Mouse (Mus musculus) forebrain, embryonic 10.5 days (tissue): ENCODE results near the gene Scd3. TPM values are rescaled to one million over a fixed set of nuclear protein-coding genes. Genes with fewer than 3 reads are reported as not detected.

Experiments used
- DNase-seq: peaks from one replicate; pipeline ENCODE4 v3.0.0-alpha.2; 2017; ENCODE audit warnings: low spot score; ENCODE audit errors: extremely low spot score
- H3K27ac ChIP-seq: fragments of 300-500 bp; sonication (generic); 2 replicates; pipeline ENCODE4 v1.5.1; 2016; ENCODE audit warnings: mild to moderate bottlenecking
- H3K27me3 ChIP-seq: fragments of 300-500 bp; sonication (generic); 2 replicates; pipeline ENCODE4 v1.6.1; 2016; ENCODE audit warnings: mild to moderate bottlenecking; ENCODE audit not compliant: poor library complexity, severe bottlenecking
- H3K36me3 ChIP-seq: fragments of 300-500 bp; sonication (generic); replicated peaks from 2 replicates; pipeline ENCODE4 v1.6.1; 2016; ENCODE audit warnings: mild to moderate bottlenecking, moderate library complexity
- H3K4me1 ChIP-seq: fragments of 300-500 bp; sonication (generic); 2 replicates; pipeline ENCODE4 v1.6.1; 2016
- H3K4me3 ChIP-seq: fragments of 300-500 bp; sonication (generic); 2 replicates; pipeline ENCODE4 v1.5.1; 2016; ENCODE audit warnings: mild to moderate bottlenecking, moderate library complexity
- H3K9me3 ChIP-seq: fragments of 300-500 bp; sonication (generic); 2 replicates; pipeline ENCODE4 v1.6.1; 2016; ENCODE audit warnings: mild to moderate bottlenecking, moderate library complexity
- WGBS: fragments of 180-500 bp; shearing (Covaris S2); methylation state at CpG from one replicate; pipeline ENCODE4 v1.1.7; 2016; 5-methylcytosine and 5-hydroxymethylcytosine counted together
- polyA plus RNA-seq: library from polyadenylated mRNA; unstranded; fragments of >200 nt; fragmentation: Nextera tagmentation; extraction: Ambion mirVana; gene quantifications from 2 replicates; pipeline ENCODE4 v1.2.1, GENCODE M21; 2016

Gene Scd3
- polyA plus RNA-seq, 1 experiment from 2014 or later: 0.22 TPM

GRCm38 (mm10) chr19:44282534-44283156, 79.6 kb downstream of the Scd3 start:
- WGBS: 47% methylated on average over 9 of the region's 9 CpGs
- Histone ChIP-seq H3K27ac (peak overlapping the region; percentile 93), H3K4me3 (peak overlapping the region; percentile 50; the same call in 1 of the 2 replicates), H3K27me3 (no peaks in the 10 kb centered on the region), H3K9me3 (no peaks in the 10 kb centered on the region), H3K4me1 (peaks cover 81% of the 10 kb centered on the region), H3K36me3 (no peaks in the 10 kb centered on the region)
- DNase-seq: no peak

DNA sequence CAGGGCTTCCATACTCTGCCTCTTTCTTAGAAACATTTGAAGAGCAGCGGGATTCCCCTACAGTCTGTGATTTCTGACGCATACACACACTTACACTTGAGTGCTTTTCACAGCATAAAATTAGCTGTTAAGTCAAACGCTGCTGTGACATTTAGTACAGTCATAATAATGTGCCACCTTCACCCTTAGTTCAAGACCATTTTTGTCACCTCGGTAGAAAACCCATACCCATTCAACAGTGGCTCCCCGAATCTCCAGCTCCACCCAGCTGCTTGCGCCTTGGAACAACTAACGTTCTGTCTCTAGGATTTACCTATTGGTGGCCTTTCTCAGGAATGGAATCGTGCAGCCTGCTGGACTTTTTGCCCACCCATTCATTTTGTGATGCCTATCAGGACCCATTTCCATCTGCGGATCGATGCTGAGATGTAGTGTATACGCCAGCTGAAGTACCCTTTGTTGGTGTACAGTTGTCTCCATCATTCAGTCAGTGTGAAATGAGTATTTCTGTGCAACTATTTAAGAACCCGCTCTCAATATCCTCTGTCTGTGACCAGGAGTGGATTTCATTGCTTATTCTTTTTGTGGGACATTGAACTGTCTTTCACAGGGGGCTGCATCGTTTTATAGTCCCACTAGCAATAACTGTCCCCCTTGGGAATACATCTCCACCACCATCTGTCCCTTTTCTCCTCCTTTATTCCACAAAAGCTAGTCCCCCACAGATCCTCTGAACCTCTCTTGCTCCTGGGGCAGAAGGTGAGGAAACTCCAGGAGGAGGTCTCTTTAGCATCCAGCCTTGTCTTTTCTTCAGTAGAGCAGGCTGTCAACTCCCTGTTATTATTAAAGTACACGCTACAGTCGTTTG, 80.3 kb downstream of the Scd3 start:
- H3K27me3 ChIP-seq: no peaks in the 10 kb centered on the region
- peak overlapping the region; percentile 93 for H3K27ac ChIP-seq
- H3K36me3 ChIP-seq: no peaks in the 10 kb centered on the region
- H3K9me3 ChIP-seq: no peaks in the 10 kb centered on the region
- peak overlapping the region; percentile 50 for H3K4me3 ChIP-seq
- 41% methylated on average over 15 of the region's 15 CpGs for WGBS
- H3K4me1 ChIP-seq: peaks cover 82% of the 10 kb centered on the region
- DNase-seq: no peak

GRCm38 (mm10) chr19:44284025-44284695, 81.1 kb downstream of the Scd3 start:
- no peaks in the 10 kb centered on the region for H3K36me3 ChIP-seq
- H3K4me1 ChIP-seq: peaks cover 81% of the 10 kb centered on the region
- WGBS: under 1% methylated on average over 38 of the region's 38 CpGs
- H3K9me3 ChIP-seq: no peaks in the 10 kb centered on the region
- H3K4me3 ChIP-seq: peak overlapping the region; percentile 50
- peak; percentile 96 for DNase-seq
- H3K27me3 ChIP-seq: no peaks in the 10 kb centered on the region
- peak overlapping the region; percentile 93 for H3K27ac ChIP-seq

GRCm38 (mm10) chr19:44284723-44285122, 81.7 kb downstream of the Scd3 start:
- no peaks in the 10 kb centered on the region for H3K36me3 ChIP-seq
- no peaks in the 10 kb centered on the region for H3K27me3 ChIP-seq
- WGBS: 2% methylated on average over 11 of the region's 11 CpGs
- no peaks in the 10 kb centered on the region for H3K9me3 ChIP-seq
- no peak for DNase-seq
- peaks cover 81% of the 10 kb centered on the region for H3K4me1 ChIP-seq
- peak overlapping the region; percentile 93 for H3K27ac ChIP-seq
- H3K4me3 ChIP-seq: peak overlapping the region; percentile 50

DNA sequence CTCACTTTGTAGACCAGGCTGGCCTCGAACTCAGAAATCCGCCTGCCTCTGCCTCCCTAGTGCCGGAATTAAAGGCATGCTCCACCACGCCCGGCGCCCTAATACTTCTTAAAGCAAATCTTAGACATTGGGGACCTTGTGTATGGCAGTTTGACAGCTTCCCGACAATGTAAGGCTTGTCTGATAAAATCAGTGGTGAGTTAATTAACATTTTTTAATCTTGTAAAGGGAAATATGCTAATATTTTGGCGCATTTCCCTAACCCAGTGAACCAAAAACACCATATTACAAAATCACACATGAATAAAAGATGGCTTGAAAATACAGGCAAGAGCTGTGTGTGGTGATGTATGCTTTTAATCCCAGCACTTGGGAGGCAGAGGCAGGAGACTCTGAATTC, 82.5 kb downstream of the Scd3 start:
- DNase-seq: no peak
- Histone ChIP-seq H3K9me3 (no peaks in the 10 kb centered on the region), H3K27ac (peak overlapping the region; percentile 93), H3K36me3 (no peaks in the 10 kb centered on the region), H3K4me1 (peaks cover 81% of the 10 kb centered on the region), H3K27me3 (no peaks in the 10 kb centered on the region), H3K4me3 (no peak overlapping the region)
- WGBS: 96% methylated on average over 8 of the region's 8 CpGs

DNA sequence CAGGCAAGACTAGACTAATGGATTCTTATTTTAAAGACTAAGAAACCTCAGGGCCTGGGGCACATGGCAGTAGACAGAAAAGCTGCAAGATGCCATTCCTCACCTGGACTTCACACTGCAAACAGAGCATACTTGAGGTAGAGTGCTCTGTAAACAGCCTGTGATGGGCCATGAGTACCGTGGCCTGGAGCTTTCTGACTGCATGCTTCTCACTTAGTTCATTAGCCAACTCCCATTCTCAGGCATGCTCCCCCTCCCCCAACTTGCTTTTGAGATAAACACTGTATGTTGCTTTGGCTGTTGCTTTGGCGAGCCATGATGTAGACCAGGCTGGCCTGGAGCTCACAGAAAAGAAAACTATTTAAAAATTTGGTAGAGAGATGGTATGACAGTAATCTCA, 83.0 kb downstream of the Scd3 start:
- Histone ChIP-seq H3K36me3 (no peaks in the 10 kb centered on the region), H3K27ac (peak overlapping the region; percentile 48), H3K9me3 (no peaks in the 10 kb centered on the region), H3K4me1 (peaks cover 77% of the 10 kb centered on the region), H3K27me3 (no peaks in the 10 kb centered on the region), H3K4me3 (no peak overlapping the region)
- DNase-seq: no peak
- 74% methylated on average over 2 of the region's 2 CpGs for WGBS

DNA sequence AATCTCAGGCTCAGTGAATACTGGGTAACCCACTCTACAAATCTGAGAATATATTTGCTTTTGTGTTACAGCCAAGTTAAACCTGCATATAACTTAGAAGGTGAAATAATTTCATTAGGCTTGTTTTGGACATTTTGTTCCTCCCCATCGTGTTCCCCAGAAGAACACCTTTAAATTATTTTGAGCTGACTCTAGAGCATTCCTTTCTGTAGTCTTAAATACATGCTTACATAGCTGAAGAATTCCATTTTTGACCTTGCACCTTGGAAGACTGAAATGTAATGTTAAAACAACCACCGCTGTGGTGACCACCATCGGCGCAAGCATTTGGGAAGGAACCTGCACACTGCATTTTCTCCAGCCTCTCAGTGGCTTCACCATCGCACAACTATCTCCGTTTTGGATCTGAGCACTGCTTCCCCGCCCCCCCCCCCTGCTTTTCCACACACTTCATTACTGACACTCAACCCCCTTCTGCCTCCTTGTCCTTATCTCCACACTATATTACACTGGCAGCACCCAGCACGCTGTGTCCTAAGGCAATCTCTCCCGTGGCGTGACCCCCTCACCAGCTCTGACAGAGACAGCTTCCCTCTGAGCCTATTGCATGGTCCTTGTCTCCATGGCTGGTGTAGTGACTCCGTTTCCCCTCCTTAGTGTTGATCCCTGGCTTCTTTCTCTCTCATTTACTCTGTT, 84.5 kb downstream of the Scd3 start:
- no peaks in the 10 kb centered on the region for H3K27me3 ChIP-seq
- peak overlapping the region; percentile 58 for H3K27ac ChIP-seq
- no peak overlapping the region for H3K4me3 ChIP-seq
- H3K4me1 ChIP-seq: peaks cover 77% of the 10 kb centered on the region
- no peaks in the 10 kb centered on the region for H3K9me3 ChIP-seq
- H3K36me3 ChIP-seq: no peaks in the 10 kb centered on the region
- DNase-seq: no peak
- WGBS: 86% methylated on average over 11 of the region's 11 CpGs

DNA sequence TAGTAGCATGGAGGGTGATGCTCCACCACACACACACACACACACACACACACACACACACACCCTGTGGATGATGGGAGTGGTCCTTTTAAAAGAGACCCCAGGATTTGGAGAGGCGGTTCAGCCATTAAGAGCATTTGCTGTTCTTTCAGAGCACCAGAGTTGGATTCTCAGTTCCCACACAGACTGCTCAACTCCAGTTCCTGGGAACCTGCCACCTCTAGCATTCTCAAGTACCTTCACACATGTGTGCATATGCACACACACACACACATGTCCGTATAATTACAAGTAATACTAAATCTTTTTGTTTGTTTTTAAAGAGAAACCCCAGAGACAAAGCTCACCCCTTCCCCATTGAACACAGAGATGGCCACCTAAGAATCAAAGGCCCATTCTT, 89.0 kb downstream of the Scd3 start:
- DNase-seq: no peak
- Histone ChIP-seq H3K4me1 (peaks cover 67% of the 10 kb centered on the region), H3K27me3 (no peaks in the 10 kb centered on the region), H3K36me3 (peaks cover 24% of the 10 kb centered on the region), H3K4me3 (peak overlapping the region; percentile 76), H3K27ac (peak overlapping the region; percentile 97), H3K9me3 (no peaks in the 10 kb centered on the region)
- 89% methylated on average over 2 of the region's 2 CpGs for WGBS

DNA sequence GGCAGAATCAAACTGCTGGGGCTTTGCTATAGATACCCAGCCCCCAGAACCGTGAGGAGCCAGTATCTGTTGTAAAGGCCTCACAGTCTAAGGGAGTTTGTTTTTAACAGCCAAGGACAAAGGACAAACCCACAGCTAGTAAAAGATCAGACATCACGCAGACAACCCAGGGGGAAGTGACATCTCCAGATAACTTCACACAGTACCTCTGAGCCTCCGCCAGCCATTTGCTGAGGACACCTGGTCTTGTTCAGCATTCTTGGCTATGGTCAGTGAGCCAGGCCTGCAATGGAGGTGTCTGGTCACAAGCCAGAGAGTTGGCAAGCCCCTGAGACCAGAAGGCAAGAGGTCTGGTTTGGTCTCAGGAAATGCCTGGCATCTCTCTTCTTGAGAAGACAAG, 89.4 kb downstream of the Scd3 start:
- WGBS: 61% methylated on average over 3 of the region's 3 CpGs
- Histone ChIP-seq H3K36me3 (peaks cover 28% of the 10 kb centered on the region), H3K9me3 (no peaks in the 10 kb centered on the region), H3K4me1 (peaks cover 70% of the 10 kb centered on the region), H3K27me3 (no peaks in the 10 kb centered on the region), H3K27ac (peak overlapping the region; percentile 97), H3K4me3 (peak overlapping the region; percentile 76)
- DNase-seq: no peak

GRCm38 (mm10) chr19:44292941-44293768, 90.1 kb downstream of the Scd3 start, which contains the start of gene Scd2:
Scd2 (plus strand) TSS chr19:44293674.
- peak within 1 kb of the TSS; percentile 97 for H3K27ac ChIP-seq
- H3K9me3 ChIP-seq: no peaks in the 10 kb centered on the region
- H3K4me3 ChIP-seq: peak within 1 kb of the TSS; percentile 76
- 3% methylated on average over 21 of the region's 21 CpGs for WGBS
- peaks cover 73% of the 10 kb centered on the region for H3K4me1 ChIP-seq
- peaks cover 34% of the 10 kb centered on the region for H3K36me3 ChIP-seq
- peak; percentile 47 for DNase-seq
- H3K27me3 ChIP-seq: no peaks in the 10 kb centered on the region
